Mouse (Mus musculus) C2C12 (cell line): ENCODE measurements around the gene Gopc. TPM values are rescaled to one million over a fixed set of nuclear protein-coding genes. Genes with fewer than 3 reads are reported as not detected.

Source experiments
- H3K27me3 ChIP-seq: one replicate; pipeline ENCODE4 v1.6.1; 2011; ENCODE audit not compliant: control insufficient read depth, insufficient read depth, insufficient read length
- H3K36me3 ChIP-seq: one replicate; pipeline ENCODE4 v1.6.1; 2011; ENCODE audit not compliant: control insufficient read depth, insufficient read depth
- H3K4me3 ChIP-seq: one replicate; pipeline ENCODE4 v1.5.1; 2011; ENCODE audit warnings: mild to moderate bottlenecking, control low read depth; ENCODE audit not compliant: poor library complexity, insufficient read depth, severe bottlenecking
- H3K79me2 ChIP-seq: one replicate; pipeline ENCODE4 v1.6.1; 2011; ENCODE audit not compliant: control insufficient read depth, insufficient read depth
- H3K79me3 ChIP-seq: one replicate; pipeline ENCODE4 v1.6.1; 2011; ENCODE audit warnings: low read depth, control low read depth
- H3ac ChIP-seq: one replicate; pipeline ENCODE3; 2011; ENCODE audit warnings: low read depth; ENCODE audit not compliant: control insufficient read depth, insufficient read length
- CEBPB ChIP-seq: IDR thresholded peaks from one replicate; pipeline ENCODE4 v1.6.1; 2011; ENCODE audit warnings: low read depth, mild to moderate bottlenecking, control low read depth, moderate library complexity
- CTCF ChIP-seq: IDR thresholded peaks from one replicate; pipeline ENCODE4 v1.5.1; 2011; ENCODE audit not compliant: control insufficient read depth, insufficient read depth, insufficient read length
- FOSL1 ChIP-seq: IDR thresholded peaks from one replicate; pipeline ENCODE4 v1.8.0; 2011; ENCODE audit warnings: mild to moderate bottlenecking, low read length; ENCODE audit not compliant: poor library complexity, insufficient read depth, severe bottlenecking
- MAX ChIP-seq: IDR thresholded peaks from one replicate; pipeline ENCODE4 v1.6.1; 2011; ENCODE audit warnings: mild to moderate bottlenecking, control low read depth
- MYOD1 ChIP-seq: IDR thresholded peaks from one replicate; pipeline ENCODE4 v1.6.1; 2011; ENCODE audit warnings: low read depth; ENCODE audit not compliant: control insufficient read depth, insufficient read length
- MYOG ChIP-seq: IDR thresholded peaks from one replicate; pipeline ENCODE4 v1.6.1; 2011; ENCODE audit not compliant: control insufficient read depth, insufficient read length; ENCODE audit errors: extremely low read depth
- USF1 ChIP-seq: IDR thresholded peaks from one replicate; pipeline ENCODE4 v1.6.1; 2011; ENCODE audit warnings: low read depth, mild to moderate bottlenecking, control low read depth, moderate library complexity
- polyA plus RNA-seq: library from polyadenylated mRNA; unstranded; fragments of >200 nt; fragmentation: generic; extraction: Trizol; gene quantifications from one replicate; pipeline ENCODE4 v1.2.1, GENCODE M21; 2012; ENCODE audit warnings: missing spikeins

Gene Gopc
- polyA plus RNA-seq, 1 experiment, result 5.9 TPM

GRCm38 (mm10) chr10:52421716-52422115 lies 39.8 kb upstream of the Gopc start:
- Histone ChIP-seq H3K79me2 (peaks cover 93% of the 10 kb centered on the region), H3K36me3 (peaks cover 11% of the 10 kb centered on the region), H3K79me3 (peaks cover 91% of the 10 kb centered on the region), H3K27me3 (no peaks in the 10 kb centered on the region), H3K4me3 (no peak overlapping the region), H3ac (no peak overlapping the region)
- TF ChIP-seq CEBPB, result no peak
- no peak for TF ChIP-seq MAX
- TF ChIP-seq CTCF, result no peak
- no peak for TF ChIP-seq FOSL1
- no peak for TF ChIP-seq MYOG
- TF ChIP-seq USF1, result no peak
- TF ChIP-seq MYOD1, result no peak

- peaks cover 79% of the 10 kb centered on the region for H3K79me3 ChIP-seq
- peaks cover 11% of the 10 kb centered on the region for H3K36me3 ChIP-seq
These were observed 38.6 kb upstream of the Gopc start for GRCm38 (mm10) chr10:52420526-52420925.

DNA sequence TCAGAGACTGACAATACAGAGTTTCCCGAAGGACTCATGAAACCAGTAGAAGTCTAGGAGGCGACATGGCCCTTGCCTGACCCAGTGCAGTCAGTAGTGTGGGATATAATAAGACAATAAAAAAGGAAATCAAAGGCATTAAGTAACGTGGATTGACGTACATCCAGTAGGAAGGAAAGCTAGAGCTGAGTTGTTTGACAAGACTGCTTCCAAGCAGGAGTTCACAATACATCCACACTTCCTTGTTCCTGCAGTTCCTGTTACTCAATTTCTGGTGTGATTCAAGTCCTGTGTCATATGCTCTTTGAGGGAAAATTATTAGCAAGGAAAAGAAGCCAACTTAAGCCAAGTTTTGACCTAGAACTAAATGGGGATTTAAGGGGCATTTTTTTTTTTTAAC lies 37.5 kb upstream of the Gopc start:
- peak overlapping the region; percentile 98 for H3K4me3 ChIP-seq
- peaks cover 67% of the 10 kb centered on the region for H3K79me3 ChIP-seq
- peaks cover 11% of the 10 kb centered on the region for H3K36me3 ChIP-seq
- H3K27me3 ChIP-seq, result no peaks in the 10 kb centered on the region
- TF ChIP-seq FOSL1 (no peak), USF1 (no peak), MYOD1 (no peak)
- peak overlapping the region; percentile 8 for H3ac ChIP-seq
- H3K79me2 ChIP-seq, result peaks cover 70% of the 10 kb centered on the region

More at GRCm38 (mm10) chr10:52420526-52420925, 38.6 kb upstream of the Gopc start:
- TF ChIP-seq USF1 (no peak), MYOG (no peak), CEBPB (no peak), CTCF (no peak), MAX (no peak), FOSL1 (no peak), MYOD1 (no peak)
- no peaks in the 10 kb centered on the region for H3K27me3 ChIP-seq
- H3K79me2 ChIP-seq, result peaks cover 81% of the 10 kb centered on the region
- no peak overlapping the region for H3ac ChIP-seq
- no peak overlapping the region for H3K4me3 ChIP-seq

GRCm38 (mm10) chr10:52418931-52419330 lies 37.0 kb upstream of the Gopc start:
- TF ChIP-seq CEBPB (no peak), USF1 (no peak)
- peaks cover 65% of the 10 kb centered on the region for H3K79me2 ChIP-seq
- peak overlapping the region; percentile 98 for H3K4me3 ChIP-seq
- H3ac ChIP-seq, result no peak overlapping the region
- H3K79me3 ChIP-seq, result peaks cover 63% of the 10 kb centered on the region
- no peaks in the 10 kb centered on the region for H3K27me3 ChIP-seq
- H3K36me3 ChIP-seq, result peaks cover 11% of the 10 kb centered on the region

DNA sequence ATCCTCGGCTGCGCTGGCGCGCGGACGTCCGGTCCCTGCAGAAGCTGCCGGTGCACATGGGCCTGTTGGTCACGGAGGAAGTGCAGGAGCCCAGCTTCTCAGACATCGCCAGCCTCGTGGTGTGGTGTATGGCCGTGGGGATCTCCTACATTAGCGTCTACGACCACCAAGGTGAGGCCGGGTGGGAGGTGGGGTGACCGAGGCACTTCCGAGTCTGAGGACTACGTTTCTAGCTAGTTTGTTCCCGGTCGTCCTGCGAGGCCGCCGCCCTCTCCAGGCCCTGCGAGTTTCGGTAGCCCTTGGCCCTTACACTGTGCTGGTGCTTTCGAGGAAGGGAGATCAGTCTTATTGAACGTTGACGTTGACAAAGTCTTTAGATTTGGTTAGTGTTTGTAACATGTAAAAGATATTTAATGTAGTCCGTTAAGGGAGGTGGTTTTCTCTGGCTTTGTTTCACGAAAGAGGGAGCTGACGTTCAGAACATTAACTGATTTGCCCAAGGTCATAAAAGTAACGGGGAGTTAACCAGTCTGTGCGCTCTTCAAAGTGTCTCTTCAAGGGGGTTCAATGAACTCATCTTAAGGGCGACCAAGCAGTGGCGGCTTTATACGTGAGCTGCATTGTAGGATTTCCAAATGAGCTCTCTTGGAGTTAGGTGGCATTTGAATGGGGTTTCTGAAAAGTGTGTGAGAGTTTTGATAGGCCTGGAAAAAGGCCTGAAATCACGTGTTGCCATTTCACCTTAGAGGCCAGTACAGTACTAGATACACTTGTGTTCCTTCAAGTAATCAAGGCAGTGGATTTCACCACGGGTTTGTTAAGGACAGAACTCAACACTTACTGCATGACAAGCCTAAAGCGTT lies 36.3 kb upstream of the Gopc start:
- Histone ChIP-seq H3K79me2 (peaks cover 58% of the 10 kb centered on the region), H3ac (peak overlapping the region; percentile 87), H3K79me3 (peaks cover 56% of the 10 kb centered on the region), H3K36me3 (peaks cover 11% of the 10 kb centered on the region), H3K27me3 (no peaks in the 10 kb centered on the region), H3K4me3 (peak overlapping the region; percentile 98)
- no peak for TF ChIP-seq CTCF
- no peak for TF ChIP-seq CEBPB
- TF ChIP-seq MYOG, result no peak
- no peak for TF ChIP-seq MYOD1
- no peak for TF ChIP-seq MAX
- TF ChIP-seq FOSL1, result no peak
- peak; percentile 80 for TF ChIP-seq USF1

DNA sequence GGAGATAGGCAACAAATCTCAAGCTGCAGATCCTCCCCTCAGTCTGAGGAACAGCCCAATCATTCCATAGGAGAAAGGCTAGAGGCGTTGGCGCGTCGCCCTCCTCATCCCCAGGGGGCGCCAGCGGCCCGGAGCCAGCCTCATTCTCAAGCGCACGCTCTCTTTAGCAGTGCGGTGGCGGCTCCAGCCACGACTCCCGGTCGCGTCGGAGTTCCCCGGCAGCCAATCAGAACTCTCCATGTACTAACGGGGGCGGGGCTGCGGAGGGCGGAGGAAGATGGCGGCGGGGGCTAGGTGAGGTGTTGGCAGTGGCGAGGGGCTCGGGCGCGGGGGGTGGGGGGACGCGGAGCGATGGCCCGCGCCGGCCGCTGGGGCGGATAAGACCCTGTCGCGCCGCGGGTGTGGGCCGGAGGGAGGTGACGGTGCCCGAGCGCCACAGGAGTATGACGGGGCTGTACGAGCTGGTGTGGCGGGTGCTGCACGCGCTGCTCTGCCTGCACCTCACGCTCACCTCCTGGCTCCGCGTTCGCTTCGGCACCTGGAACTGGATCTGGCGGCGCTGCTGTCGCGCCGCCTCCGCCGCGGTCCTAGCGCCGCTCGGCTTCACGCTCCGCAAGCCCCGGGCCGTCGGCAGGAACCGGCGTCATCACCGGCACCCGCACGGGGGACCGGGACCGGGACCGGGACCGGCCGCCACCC lies 35.5 kb upstream of the Gopc start, which contains the start of gene Nus1:
TSS of gene Nus1 (plus strand) at position 249 of the 699 bp plus-strand sequence.
- TF ChIP-seq MYOD1 (no peak), MAX (peak; percentile 74), CTCF (peak; percentile 96), FOSL1 (no peak)
- H3K27me3 ChIP-seq, result no peaks in the 10 kb centered on the region
- peaks cover 48% of the 10 kb centered on the region for H3K79me3 ChIP-seq
- peaks cover 11% of the 10 kb centered on the region for H3K36me3 ChIP-seq
- H3K79me2 ChIP-seq, result peaks cover 50% of the 10 kb centered on the region
- H3K4me3 ChIP-seq, result peak within 1 kb of the TSS; percentile 98
- H3ac ChIP-seq, result peak within 1 kb of the TSS; percentile 87
